Mouse (Mus musculus): ENCODE measurements at regions not wholly inside any gene's neighbourhood (a gene's known extent, or its start where the extent isn't known, plus 50 kb on each side); places are given as distances from the start of the nearest gene placed in this dataset.

DNA sequence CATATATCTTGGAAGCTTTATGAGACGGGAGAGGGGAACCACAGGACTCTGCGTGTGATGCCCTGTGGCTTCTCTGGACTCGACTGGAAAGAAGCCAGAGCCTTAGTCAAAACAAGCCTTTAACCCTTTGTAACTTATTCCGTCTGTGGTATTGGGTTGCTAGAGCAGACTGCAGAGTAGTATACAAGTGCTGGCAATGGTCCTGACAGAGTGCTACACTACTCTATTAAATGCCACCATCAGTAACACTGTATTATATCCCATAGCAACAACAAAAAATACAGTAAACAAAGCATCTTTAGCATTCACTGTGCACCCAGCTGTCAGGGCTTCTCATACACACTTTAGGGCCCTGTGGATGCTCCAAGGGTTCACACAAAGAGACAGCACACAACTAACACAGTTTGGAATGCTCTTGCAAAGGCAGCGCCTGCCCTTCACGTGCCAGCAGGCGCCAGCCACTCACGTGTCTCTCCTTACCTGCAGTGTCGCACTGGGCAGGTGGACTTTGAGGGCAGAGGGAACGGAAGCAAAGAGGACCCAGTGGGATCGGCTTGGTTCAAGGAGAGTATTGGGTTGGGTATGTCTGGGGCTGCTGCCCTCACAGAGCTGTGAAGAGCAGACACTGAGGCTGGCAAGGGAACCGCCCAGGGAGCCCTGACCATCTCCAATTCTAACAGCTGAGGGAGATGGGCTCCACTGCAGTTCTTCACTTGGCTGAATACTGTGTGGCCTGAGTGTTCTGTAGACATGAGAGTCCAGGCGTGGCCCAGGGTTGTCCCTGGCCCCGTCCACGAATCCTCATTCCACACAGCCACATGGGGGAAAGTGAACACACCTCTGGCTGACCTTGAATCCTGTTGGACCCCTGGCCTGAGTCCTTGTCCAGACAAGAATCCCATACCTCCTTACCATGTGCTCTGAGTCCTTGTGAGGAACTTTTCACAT lies 130.3 kb upstream of the Zdhhc25 start:
- no peak for DNase-seq (ENCODE audit: low spot score in 2 of 2)

DNA sequence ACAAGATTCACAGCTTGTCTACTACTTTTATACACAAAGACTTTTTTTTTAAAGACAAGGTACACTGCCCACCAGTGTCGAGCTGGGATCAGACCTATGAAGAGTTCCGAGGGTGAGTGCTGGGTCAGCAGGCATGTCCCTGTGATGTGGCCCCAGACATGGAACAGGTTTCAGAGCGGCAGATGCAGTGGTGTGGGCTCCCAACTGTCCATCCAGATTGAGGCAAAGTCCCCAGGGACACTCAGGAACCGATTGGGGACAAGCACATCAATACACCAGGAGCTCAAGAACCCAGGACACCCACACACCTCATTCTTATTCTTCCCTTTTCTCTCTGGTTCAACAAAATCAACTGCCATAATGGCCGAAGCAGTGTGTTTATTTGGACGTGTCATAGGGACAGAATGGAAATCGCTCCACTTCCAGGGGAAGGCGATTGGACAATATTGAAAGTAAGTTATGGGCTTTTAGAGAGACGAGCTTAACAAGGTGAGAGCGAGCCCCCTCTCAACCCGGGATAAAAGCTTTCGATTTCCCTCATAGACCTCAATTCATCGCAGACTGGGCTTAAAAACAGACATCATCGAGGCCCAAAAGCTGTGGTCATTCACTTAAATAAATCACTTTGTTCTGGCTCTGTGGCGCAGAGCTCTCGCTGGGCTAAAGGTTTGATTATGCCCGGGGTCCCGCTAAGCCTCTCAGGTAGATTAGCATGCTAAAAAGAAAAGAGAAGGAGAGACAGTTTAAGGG lies 127.6 kb upstream of the Zdhhc25 start:
- DNase-seq (ENCODE audit: low spot score in 2 of 2), result no peak

DNA sequence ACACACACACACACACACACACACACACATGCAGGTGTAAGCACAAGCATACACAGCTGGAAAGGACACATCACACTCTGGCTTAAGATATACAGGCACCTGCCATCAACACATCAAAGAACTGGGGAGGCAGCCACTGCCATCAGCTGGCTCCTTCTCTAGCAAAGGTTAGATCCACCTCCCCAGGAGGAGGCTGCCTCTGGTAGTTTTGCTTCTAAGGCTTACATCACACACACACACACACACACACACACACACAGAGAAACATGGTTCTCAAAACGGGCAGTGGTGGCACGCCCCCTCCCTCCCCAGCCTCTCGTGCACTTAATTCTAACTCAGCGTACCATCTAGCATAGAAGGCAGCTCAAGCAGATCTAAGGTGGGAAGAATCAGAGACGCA lies 126.9 kb upstream of the Zdhhc25 start:
- no peak for DNase-seq (ENCODE audit: low spot score in 2 of 2)

DNA sequence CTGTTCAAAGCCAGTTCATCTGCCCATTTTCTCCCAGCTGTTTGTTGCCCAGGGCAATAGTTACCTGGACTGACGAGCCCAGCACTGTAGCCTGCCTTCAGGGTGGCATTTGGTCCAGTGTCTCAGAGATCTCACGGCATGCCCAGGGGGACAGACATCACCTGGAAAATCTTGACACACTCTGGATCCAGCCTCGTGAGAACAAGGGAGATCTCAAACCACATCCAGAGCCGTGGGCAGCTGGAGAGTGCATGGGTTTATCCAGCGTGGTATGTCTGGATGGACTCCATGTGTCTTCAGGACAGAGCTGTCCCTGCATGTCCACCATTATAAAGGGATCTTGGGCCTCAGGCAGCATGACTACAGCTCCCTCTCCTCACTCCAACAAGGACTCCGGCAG lies 116.6 kb upstream of the Zdhhc25 start:
- DNase-seq (ENCODE audit: low spot score in 2 of 2), result no peak

DNA sequence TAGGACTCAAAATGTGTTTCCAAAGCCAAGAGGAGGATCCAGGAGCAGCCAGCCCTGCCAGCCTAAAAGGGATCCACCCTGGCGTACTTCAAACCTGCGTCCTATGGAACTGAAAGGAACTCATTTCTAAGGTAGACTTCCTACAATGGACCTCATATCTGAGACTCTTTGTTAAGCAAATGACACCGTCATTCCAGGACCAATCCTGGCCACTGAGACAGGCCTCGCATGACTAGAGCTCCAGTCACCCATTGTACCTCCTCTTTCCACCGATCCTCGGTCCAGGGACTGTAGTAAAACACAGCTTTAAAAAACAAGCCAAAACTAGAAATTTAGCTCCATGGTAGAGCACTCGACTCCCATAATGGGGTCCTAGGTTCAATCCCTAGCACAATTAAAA lies 110.4 kb upstream of the Zdhhc25 start:
- no peak for DNase-seq (ENCODE audit: low spot score in 2 of 2)

DNA sequence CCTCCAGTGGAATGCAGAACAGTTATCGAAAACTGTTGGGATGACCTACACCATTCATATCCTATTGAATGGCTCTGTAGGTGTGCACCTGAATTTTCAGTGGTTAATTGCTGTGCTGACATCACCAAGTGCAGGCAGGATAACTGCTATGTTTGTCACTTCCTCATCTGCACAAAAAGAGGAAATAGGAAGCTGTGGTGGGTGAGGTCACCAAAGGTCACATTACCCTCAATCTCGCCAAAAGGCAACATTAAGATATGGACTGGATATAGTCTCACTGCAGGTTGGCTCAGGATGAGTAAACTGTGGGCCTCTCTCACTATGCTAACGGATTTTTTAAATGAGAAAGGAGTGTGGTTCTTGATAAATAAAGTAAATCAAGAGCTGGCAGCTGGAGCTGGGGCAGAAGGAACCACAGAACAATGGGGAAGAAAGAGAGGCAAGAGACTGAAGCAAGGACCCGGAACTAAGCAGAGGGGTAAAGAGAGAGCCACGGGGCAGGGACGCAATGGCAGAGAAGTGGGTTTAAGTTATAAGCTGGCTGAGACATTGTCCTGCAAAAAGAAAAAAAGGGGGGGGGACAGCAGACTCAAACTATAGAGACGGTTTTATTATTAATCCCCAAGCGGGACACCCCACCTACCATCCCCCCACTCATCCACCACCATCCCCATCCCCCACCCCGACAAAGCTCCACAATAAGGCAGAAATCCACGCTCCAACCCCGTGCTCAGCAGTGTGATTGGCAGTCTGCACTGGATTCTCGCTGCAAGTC lies 109.6 kb upstream of the Zdhhc25 start:
- DNase-seq (ENCODE audit: low spot score in 2 of 2), result no peak

DNA sequence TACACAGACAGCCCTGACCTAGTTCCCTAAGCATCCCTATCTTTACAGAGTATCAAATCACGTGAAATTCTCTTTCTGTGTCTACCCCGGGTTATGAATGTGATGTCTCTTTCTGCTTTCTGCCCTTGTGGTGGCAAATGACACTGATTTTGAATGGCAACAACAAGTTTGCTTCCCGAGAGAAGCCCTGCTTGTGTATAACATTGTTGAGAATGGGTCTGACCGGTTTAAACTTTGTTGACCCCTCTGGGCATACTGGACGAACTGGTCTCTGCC lies 109.1 kb upstream of the Zdhhc25 start:
- DNase-seq (ENCODE audit: low spot score in 2 of 2), result no peak

DNA sequence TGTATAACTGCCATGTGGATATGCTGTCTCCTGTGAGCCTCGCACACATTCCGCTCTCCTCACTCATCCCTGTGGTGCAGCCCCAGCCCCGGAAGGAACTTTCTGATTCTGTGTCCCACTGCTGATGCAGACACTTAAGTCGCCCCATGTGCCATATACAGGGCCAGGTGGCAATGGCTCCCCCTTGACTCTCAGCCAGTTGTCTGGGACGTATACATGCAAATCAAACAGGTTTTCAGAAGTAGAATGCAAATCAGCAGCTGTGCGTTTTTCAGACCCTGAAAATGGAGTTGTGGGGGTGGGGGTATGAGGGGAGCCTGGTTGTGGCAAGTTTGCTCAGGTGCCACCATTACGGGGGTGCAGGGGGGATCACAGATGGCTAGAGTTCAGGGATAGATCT lies 102.1 kb upstream of the Zdhhc25 start:
- DNase-seq (ENCODE audit: low spot score in 2 of 2), result no peak

DNA sequence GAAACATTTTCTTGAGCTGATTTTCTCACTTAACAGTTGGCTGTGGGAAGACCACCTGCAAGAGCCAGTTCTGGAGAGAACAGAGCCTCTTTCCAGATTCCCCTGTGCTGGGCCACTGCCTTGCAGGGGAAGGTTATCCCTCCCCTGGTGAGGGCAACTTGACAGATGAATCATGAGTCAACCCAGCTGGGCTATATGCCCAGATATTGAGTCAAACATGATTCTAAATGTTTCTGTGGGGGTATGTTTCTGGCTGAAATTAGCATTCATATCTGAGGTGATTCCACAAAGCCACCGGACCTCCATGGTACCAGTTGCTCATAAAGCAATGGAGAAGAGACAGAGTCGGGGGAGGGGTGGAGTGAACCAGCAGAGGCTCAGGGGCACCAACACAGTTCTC lies 97.8 kb upstream of the Zdhhc25 start:
- no peak for DNase-seq (ENCODE audit: low spot score in 2 of 2)

DNA sequence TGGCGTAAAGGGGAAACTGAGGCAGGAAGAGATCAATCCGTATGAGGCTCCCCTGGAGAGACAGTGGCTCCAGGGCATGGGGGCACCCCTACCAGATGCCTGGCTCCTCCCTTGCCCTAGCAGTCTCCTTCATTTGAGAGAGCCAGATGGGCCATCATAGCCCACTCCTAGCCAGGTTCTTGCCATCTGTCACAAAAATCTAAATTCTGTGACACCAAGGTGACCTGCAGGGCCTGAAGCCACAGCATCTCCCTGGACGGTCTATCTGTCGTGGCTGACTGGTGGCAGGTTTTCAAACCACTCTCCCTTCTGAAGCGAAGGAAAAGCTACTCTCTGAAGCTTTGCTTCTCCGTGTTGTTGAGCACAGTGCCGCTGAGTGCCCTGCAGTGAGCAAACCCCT lies 96.2 kb upstream of the Zdhhc25 start:
- DNase-seq (ENCODE audit: low spot score in 2 of 2), result no peak

DNA sequence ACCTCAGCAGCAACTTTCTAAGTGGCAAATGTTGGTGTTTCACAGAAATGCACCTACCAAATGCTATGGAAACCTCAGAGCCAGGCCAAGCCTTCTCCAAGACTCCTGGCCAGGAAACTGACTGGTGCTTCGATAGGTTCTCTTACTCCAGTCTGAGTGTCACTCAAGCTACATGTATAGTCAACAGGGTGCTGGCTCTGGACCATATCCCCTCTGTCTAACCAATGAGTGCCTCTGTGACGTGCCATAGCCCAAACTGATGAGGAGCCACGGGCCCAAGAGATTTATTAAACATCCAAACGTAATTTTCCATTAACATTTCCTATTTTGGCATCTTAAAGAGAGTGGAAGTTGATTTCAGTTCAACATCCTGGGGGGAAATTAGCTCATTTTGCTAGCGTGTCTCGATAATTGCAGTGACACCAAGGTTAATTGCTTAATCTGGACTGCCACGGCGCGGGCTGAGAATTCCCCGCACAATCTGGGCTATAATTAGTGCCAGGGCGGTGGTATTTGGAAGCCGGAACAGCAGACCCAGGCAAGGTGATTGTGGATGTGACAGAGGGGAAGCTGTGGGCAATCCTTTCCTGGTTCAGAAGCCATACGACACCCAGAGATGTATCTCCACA lies 94.5 kb upstream of the Zdhhc25 start:
- DNase-seq (ENCODE audit: low spot score in 2 of 2), result no peak

DNA sequence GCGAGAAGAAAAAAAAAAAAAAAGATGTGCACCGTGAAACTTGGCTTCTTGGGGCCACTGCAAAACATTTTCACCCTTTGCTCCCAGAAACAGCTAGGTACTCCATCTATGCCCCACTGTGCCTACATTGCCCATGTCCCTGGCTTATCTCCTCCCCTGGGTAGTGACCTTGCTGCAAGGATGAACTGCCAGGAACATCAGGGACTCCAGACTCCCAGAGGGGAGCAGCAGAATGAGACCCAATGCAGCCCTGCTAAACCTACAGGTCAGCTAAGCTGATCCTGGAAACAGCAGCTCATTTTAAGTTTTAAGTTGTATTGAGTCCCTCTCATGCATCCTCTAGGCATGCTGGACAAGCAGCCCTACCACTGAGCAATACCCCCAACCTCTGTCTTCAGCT lies 92.2 kb upstream of the Zdhhc25 start:
- DNase-seq (ENCODE audit: low spot score in 2 of 2), result no peak

DNA sequence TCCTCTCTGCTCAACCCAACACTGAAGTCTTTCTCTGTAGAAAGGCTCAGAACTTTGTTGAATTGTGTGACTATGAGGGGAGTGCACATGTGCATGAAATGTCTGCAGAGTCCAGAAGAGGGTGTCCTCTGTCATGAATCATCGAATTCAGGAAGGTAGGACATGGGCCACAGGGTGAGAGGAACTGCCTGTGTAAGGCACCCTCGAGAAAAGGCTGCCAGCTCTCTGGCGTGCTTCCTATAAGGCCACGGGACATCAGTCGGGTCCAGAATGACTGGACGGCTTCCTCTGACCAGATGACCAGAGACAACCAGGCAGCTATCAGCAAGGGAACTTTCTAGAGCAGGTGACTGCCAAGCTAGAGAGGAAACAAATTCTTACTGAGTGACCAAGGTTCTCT lies 91.1 kb upstream of the Zdhhc25 start:
- DNase-seq (ENCODE audit: low spot score in 2 of 2), result no peak

DNA sequence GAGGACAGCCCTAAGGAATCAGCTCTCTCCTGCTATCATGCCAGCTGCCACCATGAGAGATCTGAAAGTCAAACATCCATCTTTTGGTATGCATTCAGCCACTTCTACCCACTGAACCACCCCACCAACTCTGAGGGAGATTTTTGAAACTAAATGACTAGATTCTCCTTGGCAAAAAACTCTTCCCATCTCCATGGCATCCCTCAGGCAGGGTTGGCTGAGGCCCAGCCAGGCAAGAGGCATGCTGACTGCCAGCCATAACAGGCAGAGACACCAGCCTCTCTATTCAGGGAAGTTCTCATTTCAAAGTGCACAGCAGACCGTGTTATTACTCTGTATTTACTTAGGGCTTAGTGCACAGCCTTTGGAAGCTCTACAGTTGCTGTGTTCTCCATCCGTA lies 90.5 kb upstream of the Zdhhc25 start:
- DNase-seq (ENCODE audit: low spot score in 2 of 2), result peak; percentile 52 to 59

DNA sequence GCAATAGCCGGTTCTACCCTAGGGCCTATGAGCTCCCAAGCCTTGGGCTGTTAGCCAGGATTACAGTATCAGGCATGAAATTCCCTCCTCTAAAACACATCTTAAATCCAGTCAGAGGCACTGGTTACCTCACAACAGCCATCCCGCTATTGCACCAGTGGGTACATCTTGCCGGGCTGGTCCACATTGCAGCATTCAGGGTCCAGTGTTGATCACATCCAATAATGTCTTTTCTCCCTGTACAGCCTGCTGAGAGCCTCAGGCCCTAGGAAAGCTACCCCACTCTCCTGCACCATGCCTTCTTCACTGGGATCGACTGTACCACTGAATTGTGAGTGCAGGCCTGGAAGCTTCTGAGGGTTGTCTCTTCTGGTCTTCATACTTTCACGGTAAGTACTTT lies 86.0 kb upstream of the Zdhhc25 start:
- no peak for DNase-seq (ENCODE audit: low spot score in 2 of 2)

DNA sequence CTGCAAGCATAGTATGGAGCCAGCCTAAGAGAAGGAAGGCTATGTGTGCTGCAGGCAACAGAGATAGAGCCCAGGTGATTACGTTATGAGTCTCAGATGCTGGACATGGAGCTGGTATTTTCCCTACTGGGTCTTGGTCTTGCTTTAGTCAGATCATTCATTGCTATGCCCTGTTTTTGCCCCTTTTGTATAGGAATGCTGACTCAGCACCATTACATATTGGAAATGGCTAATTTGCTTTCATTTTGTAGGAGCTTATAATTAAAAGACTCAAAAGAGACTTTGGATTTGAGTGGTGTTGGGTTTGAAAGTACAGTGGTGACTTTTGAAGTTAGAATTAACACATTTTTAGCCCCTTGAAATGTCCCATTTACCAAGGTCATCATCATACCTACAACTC lies 68.9 kb upstream of the Zdhhc25 start:
- DNase-seq (ENCODE audit: low spot score in 2 of 2), result no peak

DNA sequence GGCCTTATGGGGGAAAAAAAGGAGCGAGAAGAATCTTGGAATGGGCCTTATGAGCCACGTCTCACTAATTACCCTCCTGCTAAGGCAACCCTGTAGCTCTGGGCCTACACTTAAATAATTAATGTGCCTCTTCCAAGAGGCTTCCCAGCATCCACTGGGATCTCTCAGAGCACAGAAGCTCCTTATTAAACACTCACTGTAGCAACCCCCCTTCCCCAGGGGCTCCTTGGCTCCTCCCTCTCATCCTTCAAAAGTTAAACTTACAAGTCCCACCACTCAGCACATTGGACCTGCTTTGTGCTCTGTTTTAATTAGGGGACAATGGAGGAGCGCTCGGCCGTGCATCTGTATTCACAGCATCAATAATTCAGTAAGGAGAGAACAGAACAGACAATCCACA lies 68.1 kb upstream of the Zdhhc25 start:
- no peak for DNase-seq (ENCODE audit: low spot score in 2 of 2)

DNA sequence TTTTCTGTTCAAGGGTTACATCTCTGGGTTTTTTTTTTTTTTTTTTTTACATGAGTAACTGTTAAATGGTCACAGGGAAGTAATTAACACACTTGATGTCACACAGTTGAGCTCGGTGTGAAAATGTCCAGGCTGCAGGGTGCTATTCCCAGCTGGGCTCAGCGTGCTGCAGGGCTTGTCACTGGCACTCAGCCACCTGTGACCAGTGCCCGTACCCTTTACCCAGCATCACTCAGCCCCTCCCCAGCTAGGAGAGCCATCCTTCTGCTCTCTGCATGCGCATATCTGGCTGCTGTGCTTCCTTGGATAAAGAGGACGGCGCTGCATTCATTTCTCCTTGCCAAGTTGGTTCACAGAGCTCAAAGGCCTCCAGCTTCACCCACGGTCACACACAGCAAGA lies 66.7 kb upstream of the Zdhhc25 start:
- DNase-seq (ENCODE audit: low spot score in 2 of 2), result no peak

DNA sequence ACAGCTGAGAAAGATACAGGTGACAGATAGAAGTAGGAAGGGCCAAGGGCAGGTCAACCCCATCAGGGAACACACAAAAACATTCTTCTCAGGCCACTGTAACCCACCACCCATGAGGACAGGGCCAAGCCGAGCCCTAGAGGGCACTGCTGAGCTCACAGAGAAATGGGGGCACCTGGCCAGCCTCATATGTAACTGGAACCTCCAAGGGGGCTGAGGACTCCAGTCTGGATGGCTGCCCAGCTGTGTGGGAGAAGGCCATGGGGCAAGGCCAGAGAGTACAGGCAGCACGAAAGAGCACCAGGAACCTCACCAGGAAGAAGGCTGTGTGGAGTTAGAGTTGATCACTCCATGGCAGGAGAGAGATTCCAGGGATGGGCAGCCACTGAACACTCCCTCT lies 64.6 kb upstream of the Zdhhc25 start:
- DNase-seq (ENCODE audit: low spot score in 2 of 2), result no peak

DNA sequence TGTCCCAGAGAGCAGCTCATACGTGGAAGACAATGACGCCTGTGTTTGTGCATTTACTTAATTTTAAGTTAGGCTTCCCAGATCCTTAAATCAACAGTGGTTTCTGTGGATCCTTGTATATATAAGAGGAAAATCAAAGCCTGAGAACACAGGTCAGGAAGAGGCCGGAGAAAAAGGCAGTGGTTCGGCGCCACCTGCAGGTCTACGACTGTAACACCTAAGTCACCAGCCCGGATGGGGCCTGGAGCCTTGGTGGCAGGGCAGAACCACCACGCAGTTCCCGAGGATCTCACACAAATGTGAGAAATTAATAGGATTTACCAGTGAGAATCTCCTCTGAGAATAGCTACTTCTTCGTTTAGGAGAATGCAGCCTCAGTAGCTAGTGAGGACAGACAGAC lies 62.9 kb upstream of the Zdhhc25 start:
- DNase-seq (ENCODE audit: low spot score in 2 of 2), result peak; percentile 62 to 77

DNA sequence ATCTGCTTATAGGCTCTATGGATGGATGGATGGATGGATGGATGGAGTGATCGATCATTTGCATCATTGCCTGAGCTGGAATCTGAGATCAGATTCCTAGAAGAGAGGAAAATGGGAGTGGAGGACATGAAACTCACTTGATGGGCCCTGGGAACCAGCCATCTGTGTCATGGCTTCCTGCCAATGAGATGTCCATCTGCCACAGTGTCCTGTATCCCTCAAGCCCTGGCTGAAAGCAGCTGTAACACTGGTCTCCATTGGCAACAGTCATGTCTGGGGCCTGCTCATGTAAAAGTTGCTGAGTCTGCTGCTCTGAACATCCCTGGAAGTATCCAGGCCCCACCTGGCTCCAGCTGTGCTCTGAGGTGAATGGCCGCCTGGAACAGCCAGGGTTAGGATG lies 57.5 kb upstream of the Zdhhc25 start:
- DNase-seq (ENCODE audit: low spot score in 2 of 2), result no peak

DNA sequence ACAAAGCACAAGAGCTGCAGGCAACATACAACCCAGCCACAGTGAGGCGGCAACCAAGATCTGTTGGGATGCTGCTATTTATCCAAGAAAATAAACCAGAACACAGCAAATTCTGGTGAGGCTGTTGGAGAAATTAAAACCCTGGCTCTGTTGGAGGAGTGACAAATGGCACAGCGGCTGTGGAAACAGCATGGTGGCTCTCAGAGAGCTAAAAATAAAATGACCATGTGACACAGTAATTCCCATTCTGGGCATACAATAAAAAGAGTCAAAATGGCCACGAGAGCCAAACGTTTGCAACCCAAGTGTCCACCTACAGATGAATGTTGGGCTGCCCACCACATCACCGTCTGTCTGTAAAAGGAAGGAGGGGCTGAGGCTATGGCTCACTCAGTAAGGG lies 55.9 kb upstream of the Zdhhc25 start:
- DNase-seq (ENCODE audit: low spot score in 2 of 2), result no peak

Data from layer of hippocampus, postnatal 10 days (tissue).